Mouse (Mus musculus) erythroid progenitor cell, adult 5-6 weeks (primary cell): ENCODE data around the gene Gpr142. TPM values are rescaled to one million over a fixed set of nuclear protein-coding genes. Genes with fewer than 3 reads are reported as not detected.

Experiments used
- ATAC-seq: replicated peaks from 2 replicates; pipeline ENCODE4 v1.8.0; 2016; ENCODE audit warnings: moderate number of reproducible peaks, mild to moderate bottlenecking, moderate TSS enrichment, inconsistent platforms; ENCODE audit not compliant: poor library complexity, low FRiP score, severe bottlenecking
- total RNA-seq, 2 experiments: library from RNA; stranded (forward) in 1 of 2; stranded (reverse) in 1 of 2; fragments of 150-400 nt in 1 of 2; fragments of 186-747, 209-891 nt in 1 of 2; gene quantifications; 2 replicates each; pipeline versions ENCODE4 v1.2.3 to v1.2.4; 2015 to 2017; ENCODE audit warnings: low replicate concordance in 2 of 2

Gpr142 gene
- total RNA-seq, 2 experiments from 2014 or later = not detected

DNA sequence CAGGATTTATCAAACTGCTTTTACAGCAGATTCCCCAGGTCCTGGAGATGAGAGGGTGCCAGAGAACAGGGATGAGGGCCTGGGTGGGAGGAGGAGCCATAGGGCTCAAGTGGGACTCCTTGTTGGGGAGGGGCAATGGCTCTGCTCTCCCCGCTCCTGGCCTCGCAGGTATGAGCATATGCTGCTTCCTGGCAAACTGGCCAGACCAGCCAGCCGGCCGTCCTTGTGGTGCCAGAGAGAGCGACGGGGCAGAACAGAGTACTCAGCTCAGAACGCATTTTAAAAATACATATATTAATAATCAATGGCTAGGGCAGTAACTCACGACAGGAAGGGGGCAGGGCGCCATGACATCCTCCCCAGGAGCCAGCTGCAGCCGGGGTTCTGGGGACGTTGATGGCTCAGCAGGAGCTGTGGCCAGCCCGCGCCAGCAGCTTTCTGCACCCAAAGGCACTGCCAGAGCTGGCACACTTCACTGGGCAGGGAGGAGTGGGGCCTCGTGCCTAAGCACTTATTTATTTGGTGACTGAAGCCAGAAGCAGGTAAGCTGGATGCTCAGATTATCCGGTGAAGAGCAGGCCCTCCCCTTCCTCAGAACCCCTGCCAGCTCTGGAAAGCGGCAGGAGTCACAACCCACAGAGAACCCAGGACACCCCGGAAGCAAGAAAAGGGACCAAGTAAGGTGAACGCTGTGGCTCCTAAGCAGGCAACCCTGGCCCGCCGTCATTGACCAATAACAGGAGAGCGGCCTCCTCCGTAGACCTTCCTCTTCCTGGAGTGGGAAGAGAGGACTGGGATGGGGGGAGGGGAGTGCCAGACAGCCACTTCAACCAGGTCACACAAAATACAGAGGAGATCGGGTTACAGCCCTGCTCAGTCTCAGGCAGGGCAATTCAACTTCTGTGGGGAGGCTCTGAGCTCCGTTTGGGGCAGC, 31.0 kb downstream of the Gpr142 start:
- no peak for ATAC-seq

DNA sequence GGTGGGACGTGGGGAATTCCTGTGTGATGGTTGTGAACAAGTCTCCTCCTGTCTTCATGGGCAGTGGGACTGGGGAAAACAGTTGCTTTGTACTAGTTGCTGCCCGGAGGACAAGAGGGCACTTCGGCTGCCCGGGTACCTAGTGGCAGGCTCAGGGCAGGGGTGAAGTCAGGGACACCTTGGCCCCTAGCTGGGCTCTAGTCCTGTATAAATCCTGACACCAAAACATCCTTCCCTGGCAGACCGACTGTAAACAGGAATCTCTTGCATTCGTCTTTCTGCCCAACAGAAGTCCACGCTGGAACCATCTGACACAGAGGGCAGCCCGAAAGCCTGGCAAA, 31.7 kb downstream of the Gpr142 start:
- no peak for ATAC-seq

DNA sequence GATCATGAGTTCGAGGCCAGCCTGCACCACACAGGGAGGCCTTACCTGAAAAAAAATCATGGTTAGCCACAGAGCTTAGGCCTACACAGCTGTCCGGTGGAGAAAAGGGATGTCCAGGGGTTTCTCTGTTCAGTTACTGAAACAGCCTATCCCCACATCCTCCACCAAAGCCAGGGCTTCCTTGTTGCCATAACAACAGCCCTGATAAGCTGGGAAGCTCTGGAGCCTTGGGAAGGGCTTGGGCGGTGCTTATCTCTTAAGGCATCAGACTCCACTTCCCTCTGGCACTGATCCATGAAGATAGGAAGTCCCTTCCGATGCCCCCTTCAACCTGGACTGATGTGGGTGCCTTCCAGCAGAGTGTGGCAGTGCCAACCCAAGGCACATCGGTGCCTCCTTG, 34.4 kb downstream of the Gpr142 start:
- ATAC-seq = no peak

DNA sequence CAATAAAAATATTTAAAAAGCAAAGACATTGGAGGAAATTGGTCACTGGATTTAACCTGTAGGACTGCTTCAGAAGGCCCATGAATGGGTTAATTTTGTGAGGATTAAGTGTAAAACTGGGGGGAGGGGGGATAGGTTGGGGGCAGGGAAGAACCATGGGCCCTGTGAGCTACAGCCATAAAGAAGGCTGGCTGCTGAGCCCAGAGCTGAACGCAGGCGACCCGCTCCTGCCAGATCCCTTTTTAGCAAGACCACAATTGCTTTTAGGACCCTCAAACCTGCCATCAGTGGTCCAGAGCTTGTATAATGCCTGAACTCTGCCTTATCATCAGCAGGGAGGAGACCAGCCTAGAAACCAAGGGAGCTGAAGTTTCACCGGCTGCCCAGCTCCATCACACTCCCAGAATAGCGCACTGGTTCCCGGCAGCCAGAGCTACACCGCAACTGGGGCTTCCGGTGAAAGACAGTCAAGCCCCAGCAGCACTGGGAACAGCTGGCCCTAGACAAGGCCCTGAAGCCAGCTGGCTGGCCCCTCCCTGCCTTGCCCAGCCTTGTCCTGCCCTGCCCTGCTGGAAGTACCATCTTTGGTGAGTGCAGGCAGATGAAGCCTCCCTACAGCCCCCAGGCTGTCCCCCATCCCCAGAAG, 45.2 kb downstream of the Gpr142 start:
- no peak for ATAC-seq

DNA sequence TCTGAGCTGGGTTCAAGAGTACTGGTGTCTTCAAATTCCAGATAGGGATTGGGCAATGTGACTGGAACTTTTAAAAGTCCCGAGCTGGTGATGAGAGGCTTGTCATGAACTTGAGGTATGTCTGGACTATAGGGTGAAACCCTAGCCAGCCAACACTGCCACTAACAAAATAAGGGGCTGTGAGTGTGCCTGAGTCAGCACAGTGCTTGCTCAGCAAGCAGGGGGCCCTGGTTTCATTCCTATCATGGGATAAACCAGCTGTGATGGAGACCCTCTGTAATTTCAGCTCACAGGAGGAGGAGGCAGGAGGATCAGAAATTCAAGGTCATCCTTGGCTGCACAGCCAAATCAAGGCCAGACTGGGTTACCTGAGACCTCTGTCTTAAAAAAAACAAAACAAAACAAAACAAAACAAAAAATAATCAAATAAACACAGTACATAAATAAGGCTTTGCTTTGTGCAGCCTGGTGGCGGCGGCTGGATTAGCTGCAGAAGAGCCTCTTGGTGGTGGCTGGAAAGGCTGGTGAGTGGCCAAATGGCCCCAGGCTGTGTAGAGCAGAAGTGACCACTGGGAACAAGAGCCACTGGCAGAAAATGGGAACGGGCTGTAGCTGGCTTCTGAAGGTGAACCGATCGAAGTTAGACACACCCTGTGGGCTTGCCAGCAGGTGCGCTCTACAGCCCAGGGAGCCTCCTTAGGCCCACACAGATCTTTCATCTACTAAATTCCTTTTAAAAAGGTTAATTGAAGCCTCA, 45.9 kb downstream of the Gpr142 start:
- no peak for ATAC-seq

DNA sequence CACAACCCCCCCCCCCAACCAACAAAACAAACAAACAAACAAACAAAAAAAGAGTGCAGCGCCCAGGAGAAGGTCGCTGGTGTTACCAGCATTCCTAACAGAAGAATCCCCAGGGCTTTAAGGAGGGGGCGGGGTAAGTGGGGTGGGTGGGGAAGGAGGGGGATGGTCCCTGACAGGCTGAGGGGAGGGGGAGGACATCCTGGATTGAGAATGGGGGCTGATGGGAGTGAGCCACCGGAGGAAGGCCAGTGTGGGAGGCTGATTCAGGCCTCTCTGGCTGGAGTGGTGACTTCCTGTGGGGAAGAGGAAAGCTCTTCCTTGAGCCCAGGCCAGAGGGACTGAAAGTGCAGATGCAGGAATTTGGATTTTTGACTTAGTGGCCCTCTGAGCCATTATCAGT, 47.6 kb downstream of the Gpr142 start:
- ATAC-seq = no peak

DNA sequence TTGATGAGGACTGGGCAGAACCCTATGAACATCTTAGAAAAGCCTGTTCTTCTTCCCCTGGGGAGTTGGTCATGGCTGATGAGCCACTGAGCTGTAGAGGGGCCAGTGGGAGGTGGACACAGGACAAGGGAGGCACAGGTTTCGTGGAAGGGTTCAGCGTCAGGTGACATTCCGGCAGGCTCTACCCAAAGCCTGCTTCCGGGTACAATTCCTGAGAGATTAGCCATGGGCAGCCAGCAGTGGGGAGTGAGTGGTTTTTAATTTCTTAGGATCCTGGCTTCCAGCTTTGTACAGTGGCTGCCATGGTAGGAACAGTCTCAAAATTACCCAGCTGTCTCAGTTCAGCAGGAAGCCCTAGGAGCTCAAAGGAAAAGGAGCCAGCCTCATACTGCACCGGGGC, 48.3 kb downstream of the Gpr142 start:
- ATAC-seq = no peak

DNA sequence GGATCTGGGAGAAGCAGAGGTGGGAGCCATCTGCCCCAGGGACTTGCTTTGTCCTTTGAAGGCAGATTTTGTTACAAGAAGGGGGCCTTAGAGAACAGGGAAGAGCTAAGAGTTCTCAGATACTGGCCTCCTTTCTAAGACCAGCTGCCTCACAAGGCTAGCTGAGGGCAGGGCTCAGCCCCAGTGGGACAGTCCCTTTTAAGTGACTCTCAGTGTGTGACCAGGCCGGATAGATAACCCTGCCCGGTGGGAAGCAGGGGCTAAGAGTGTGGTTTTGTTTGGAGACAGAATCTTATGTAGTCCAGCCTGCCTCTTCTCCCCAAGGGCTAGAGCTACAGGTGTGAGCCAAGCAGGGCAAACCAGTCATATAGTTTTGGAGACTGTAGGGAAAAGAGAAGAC, 50.8 kb downstream of the Gpr142 start:
- no peak for ATAC-seq

DNA sequence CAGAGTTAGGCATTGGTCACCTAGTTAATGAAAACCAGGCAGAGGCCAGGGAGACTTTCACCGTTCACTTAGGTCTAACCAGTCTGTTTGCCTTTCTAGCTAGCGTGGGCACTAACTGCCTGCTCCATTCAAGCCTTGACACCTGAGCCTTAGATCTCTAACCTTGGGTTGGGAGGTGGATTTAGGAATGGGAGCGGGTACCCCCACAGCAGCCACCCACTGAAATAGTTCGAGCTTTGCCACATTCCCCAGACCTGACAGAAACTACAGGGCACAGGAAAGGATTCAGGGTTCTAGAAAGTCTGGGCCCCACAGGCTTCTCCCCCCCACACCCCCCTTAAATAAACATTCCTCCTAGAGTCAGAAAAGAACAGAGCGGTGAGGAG, 51.3 kb downstream of the Gpr142 start:
- ATAC-seq = no peak

DNA sequence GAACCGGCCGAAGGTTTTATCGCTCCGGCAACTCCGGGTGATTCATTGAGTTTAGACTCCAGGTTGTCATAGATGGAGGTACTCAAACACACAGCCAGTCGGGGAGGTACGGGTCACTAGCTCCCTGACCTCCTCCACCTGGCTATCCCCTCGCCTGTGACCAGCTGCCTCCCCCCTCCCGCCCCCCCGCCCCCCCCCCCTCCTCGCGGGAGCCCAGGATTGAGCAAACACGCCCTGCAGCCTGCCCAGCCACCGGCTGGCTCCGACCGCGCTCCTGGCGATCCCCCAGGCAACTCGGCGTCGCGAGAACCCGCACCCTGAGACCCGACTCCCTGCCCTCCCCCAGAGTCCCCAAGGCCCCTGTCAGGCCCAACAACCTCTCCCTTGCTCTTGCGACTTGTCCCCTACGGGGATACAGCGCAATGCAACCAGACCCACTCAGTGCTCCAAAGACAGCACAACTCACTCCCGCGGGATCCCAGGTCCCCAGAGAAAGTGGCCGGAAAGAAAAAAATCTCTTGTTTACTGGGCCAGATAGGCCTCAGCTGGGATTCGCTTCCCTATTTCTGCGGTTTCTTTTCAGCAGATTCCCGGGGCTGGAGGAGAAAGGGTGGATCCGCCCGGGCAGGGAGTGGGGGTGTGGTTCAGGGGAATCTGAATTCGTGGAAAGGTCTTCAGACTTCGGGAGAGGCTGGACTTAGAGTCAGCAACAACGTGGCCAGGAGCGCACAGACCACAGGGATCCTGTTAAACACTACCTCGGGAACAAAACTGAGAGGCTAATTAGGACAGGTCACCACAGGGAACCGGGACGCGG, 51.9 kb downstream of the Gpr142 start, which contains the start of gene Gprc5c:
Gene Gprc5c, plus strand, starts transcription at position 701 of the 817 bp plus-strand sequence.
- no peak for ATAC-seq

DNA sequence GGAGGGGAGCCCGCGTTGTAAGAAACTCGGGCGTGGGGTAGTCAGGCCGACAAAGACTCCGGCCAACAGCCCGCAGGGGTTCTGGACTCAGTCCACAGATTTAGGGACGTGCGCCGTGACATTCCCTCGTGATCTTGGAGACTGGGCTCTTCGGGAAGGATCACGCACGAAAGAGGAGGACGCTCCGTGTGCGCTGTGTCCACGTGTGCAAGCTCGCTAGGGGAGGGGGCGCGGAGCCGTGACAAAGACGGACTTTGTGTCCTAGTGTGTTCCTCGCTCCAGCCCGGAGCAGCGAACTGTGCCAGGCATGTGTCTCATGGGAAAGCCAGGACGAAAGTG, 52.5 kb downstream of the Gpr142 start:
- no peak for ATAC-seq

DNA sequence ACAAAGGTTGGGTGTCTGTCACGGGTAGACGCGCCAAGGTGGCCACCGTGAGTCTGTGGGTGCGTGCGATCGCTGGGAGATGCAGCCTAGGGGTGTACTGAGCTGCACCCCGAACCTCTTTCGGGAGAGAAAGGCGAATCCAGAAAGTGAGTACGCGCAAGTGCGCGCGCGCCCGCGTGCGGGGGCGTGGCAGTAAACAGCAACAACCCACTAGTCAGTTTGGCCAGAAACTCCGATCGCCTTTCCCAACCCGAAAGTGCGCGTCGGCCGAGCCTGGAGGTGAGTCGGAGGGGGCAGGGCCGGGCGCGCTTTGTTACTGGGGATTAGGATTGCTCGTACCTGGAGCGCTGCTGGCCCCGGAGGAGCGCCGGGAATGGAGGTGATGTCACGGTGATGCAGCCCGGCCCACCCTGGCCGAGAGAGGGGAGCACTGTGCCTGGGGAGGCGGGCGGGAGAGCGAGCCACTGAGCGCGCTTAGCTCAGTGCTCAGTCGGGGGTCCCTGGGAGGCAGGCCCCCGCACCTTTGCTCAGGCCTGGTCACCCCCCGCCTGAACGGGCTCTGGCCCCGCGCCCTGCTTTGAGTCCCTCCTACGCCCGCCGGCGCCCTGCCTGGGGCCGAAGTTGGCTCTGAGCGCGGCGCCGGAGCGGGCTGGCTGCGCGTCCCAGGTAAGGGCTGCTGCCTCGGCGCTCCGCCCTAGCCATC, 53.0 kb downstream of the Gpr142 start:
- ATAC-seq = no peak

DNA sequence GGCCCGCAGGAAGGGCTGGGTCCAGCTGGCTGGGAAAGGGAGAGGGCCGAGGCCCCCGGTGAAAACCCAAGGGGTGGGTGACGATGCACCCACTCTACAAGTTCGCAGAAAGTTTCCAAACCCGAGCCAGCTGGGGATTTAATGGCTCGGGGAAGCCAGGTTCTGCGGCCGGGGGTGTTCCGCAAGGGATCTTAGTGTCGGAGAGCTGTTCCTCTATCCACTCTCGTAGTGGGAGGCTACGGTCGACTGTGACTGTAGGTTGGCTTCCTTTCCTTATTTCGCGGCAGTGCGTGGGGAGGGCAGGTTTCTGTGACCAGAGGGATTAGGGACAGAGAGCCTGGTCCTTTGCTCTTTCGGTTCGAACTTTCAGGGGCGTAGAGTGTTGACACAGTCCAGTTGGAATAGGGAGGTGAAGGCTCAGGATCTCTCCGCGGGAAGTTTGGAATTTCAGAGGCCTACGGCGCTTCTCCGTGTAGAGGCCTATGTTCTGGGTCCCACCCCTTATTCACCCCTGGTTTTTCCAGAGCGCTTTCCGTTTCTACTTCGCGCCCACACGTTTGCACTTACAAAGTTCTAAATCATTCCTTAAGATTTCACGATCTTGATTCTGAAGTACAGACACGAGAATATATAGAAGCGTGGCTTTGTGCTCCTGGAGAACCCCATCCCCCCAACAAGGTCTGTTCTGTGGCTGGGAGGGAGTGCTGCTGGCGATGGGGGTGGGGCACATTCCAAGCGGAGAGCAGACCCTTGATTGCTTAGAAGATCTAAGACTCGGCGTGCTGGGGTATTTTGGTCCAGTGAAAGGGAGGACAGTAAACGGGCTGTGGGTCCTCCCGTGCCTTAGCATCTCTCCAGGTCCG, 53.8 kb downstream of the Gpr142 start:
- no peak for ATAC-seq

DNA sequence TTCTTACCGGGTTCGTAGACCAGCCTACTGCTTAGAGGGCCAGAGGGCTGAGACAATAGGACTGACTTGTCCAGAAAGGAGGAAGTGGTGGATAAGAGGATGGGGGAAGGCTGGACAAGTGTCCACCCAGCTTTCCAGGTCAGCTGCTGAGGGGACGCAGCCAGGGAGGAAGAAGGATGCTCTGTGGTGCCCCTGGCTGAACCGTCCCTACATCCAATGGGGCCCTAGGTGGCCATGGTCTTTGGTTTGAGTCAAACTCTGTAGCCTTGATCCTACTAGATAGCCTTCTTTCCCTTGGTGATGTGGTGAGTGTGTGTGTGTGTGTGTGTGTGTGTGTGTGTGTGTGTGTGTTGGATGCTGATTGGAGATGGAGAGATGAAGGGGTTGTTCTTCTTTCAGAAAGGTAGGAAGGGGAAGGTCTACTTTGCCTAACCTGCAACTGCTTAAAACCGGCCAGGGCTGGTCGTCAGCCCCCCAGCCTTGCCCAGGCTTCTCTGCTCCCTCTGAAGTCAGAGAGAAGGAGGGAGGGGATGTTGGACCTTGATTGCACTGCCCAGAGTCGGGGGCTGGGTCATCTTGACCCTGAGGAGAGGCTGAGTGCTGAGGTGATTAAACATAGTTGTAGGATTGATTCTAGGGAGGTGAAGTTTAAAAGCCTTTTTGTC, 54.6 kb downstream of the Gpr142 start:
- ATAC-seq = no peak

DNA sequence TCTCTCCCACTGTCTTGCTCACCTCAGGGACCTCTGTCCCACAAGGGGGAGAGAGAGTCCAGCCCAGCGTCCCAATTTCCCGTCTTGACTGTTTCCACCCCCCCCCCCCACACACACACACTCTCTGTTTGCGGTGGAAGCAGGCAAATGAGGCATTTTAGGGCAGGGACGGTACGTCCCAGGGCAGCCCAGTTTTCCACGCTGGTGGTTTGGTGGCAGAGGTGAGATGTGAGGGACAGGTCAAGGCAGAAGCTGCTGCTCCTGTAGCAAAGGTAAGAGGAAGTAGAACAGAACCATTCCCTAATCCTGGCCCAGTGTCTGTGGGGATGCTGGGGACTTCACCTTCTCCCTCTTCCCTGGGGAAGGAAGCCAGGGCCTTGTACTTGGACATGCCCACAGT, 55.9 kb downstream of the Gpr142 start:
- no peak for ATAC-seq

DNA sequence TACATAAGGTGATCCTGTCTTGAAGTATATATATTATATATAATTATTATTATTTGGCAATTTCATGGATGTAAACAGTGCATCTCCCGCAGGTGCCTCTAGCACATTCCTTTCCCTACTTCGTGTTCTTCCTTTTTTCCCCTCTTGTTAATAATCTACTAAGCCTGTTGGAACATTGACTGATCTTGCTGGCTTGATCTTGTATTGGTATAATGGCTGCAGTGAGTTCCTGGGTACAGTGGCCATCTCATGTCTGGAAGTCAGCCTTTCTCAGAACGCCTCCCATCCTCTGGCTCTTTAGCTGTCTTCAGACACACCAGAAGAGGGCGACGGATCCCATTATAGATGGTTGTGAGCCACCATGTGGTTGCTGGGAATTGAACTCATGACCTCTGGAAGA, 57.4 kb downstream of the Gpr142 start:
- ATAC-seq = no peak
